Mouse (Mus musculus): Measurements from ENCODE around the gene Stim1.

Stim1 gene

GRCm38 (mm10) chr7:102267601-102268394 is at the start of gene Stim1:
Stim1 (plus strand) TSS chr7:102267806.
- DNase-seq: peak; percentile 79

- DNase-seq: no peak
These were observed 45.7 kb upstream of the Stim1 start for GRCm38 (mm10) chr7:102221899-102222298.

GRCm38 (mm10) chr7:102222336-102222735 is 45.3 kb upstream of the Stim1 start:
- DNase-seq: peak; percentile 56

- DNase-seq: peak; percentile 73
These were observed 44.6 kb upstream of the Stim1 start for GRCm38 (mm10) chr7:102222830-102223556.

GRCm38 (mm10) chr7:102223883-102224738 is 43.5 kb upstream of the Stim1 start:
- no peak for DNase-seq

GRCm38 (mm10) chr7:102226051-102226450 is 41.6 kb upstream of the Stim1 start:
- no peak for DNase-seq

- DNase-seq: no peak
These were observed 39.4 kb upstream of the Stim1 start for GRCm38 (mm10) chr7:102228049-102228670.

GRCm38 (mm10) chr7:102229814-102230213 is 37.8 kb upstream of the Stim1 start:
- no peak for DNase-seq

GRCm38 (mm10) chr7:102233059-102233458 is 34.5 kb upstream of the Stim1 start:
- DNase-seq: no peak

- DNase-seq: no peak
These were observed 28.8 kb upstream of the Stim1 start for GRCm38 (mm10) chr7:102238686-102239286.

GRCm38 (mm10) chr7:102239591-102239990 is 28.0 kb upstream of the Stim1 start:
- DNase-seq: no peak

- DNase-seq: no peak
These were observed 25.2 kb upstream of the Stim1 start for GRCm38 (mm10) chr7:102242371-102242770.

GRCm38 (mm10) chr7:102242917-102243316 is 24.7 kb upstream of the Stim1 start:
- no peak for DNase-seq

- DNase-seq: no peak
These were observed 23.7 kb upstream of the Stim1 start for GRCm38 (mm10) chr7:102243870-102244269.

- no peak for DNase-seq
These were observed 22.6 kb upstream of the Stim1 start for GRCm38 (mm10) chr7:102244782-102245535.

- DNase-seq: no peak
These were observed 21.8 kb upstream of the Stim1 start for GRCm38 (mm10) chr7:102245775-102246174.

GRCm38 (mm10) chr7:102246265-102246664 is 21.3 kb upstream of the Stim1 start:
- no peak for DNase-seq

- DNase-seq: no peak
These were observed 20.4 kb upstream of the Stim1 start for GRCm38 (mm10) chr7:102246956-102247797.

GRCm38 (mm10) chr7:102248691-102249404 is 18.8 kb upstream of the Stim1 start:
- DNase-seq: no peak

GRCm38 (mm10) chr7:102249531-102249895 is 18.1 kb upstream of the Stim1 start:
- DNase-seq: no peak

All from cerebellum, adult 9-11 months (tissue).